Mouse (Mus musculus): Measurements from ENCODE around the gene Tm9sf3.

Gene Tm9sf3

DNA sequence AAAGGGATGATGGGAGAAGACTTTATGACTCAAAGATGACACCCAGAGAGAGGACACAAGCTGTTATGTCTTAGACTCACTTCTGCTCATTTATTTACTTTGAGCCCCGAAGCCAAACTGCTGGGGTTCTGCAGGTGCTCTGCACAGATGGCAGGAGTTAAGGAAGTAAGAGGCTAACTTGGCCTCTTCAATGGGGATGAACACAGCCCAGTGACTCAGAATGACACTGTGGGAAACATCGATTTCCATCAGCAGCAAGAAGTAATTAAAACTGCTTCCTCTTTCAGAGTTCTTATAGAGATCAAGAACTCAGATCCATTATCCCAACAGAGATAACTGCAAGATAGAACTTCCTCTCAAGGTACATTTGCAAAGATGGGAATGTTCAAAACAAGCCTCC, 86.9 kb downstream of the Tm9sf3 start:
- no peak for DNase-seq (ENCODE audit: low spot score in 2 of 2)

DNA sequence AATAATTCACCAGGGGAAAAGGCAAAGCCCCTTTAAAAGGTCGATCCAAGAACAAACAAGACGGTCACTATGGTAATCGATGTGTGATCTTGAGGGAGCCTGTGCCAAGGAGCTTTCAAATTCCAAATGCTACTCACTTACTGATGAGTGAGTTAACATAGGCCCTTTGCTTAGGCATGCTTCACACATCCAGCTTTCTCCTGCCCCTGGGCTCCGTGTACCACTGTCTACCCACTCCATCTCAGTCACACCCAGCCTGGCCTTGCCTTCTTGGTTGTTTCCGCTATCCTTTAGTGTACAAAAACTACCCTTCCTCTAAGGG, 97.9 kb downstream of the Tm9sf3 start:
- DNase-seq (ENCODE audit: low spot score in 2 of 2) = no peak

DNA sequence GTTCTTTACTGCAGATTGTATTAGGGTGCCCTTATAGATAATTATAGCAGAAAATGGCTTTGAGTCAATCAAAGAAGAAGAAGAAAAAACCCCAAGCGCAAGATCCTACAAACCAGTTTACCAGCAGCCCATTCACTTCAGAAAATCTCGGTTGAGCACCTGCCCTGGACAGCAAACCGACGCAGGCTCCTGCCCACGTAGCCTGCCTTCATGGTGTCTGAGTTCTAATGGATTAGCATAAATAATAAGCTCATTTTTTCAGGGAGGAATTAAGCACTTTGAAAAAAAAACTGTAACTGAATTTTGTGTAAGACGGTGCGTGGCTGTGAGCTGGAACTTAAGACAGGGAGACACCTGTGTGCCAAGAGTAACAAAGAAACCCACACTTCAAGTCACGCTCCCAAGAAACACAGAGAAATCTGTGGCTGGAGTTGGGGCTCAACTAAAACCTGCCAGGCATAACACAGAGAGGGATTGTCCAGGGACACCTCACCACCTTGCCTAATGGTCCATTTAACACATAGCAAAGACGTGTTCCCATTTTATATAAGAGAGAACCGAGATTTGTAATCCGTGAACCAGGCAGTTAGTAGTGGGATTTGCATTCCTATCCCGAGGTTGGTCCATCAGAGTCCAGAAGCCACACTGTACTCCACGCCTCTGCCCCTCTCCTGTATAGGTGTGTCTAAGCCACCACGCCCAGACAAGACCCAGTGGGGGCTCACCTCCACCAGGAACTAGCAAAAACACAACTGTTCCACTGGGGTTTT, 98.5 kb downstream of the Tm9sf3 start:
- DNase-seq (ENCODE audit: low spot score in 2 of 2) = no peak

DNA sequence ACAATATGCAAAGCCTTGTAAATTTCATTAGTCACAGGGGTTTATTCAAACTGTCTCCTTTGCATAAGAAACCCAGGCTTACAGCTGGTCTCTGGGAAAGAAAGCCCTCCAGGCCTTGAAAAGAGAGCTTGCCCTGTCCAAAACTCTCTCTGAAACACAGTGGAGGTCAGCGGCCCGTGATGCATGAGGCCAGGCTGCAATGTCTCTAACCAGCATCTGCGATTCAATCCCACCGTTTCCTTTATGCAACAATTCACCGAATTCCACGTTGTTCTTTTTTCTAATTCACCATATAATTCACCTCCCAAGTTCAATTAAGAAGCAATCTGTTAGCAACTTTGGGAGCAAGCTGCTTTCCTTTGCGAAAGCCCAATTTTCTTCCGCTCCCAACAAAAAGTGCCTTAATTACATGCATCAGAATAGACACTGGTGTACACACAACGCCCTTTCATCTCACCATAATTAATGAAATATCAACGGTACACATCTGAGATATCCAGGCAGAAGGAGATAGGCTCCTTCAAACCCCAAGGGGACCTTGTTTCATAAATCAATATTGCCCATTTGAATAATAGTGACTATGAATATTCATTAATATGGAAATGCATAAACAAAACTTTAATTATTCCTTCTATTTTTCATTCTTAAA, 99.2 kb downstream of the Tm9sf3 start:
- no peak for DNase-seq (ENCODE audit: low spot score in 2 of 2)

Data from urinary bladder, postnatal 4 days (tissue).